Mouse (Mus musculus) thymus, adult 2 months (tissue): ENCODE data around the gene Atp8a2. TPM values are rescaled to one million over a fixed set of nuclear protein-coding genes. Genes with fewer than 3 reads are reported as not detected.

Source experiments
- DNase-seq: peaks from one replicate; pipeline ENCODE4 v3.0.0; 2021
- H3K27ac ChIP-seq: fragments of 200-500 bp; 2 replicates; pipeline ENCODE4 v1.5.1; 2012; ENCODE audit warnings: low read length, control low read depth; ENCODE audit not compliant: control insufficient read depth, insufficient read depth
- H3K27me3 ChIP-seq: fragments of 200-500 bp; 2 replicates; pipeline ENCODE4 v1.6.1; 2012; ENCODE audit warnings: mild to moderate bottlenecking, low read length, moderate library complexity, mixed read lengths; ENCODE audit not compliant: control insufficient read depth, insufficient read depth
- H3K36me3 ChIP-seq: fragments of 200-500 bp; 2 replicates; pipeline ENCODE4 v1.6.1; 2012; ENCODE audit warnings: mild to moderate bottlenecking, low read length, moderate library complexity; ENCODE audit not compliant: control insufficient read depth, insufficient read depth
- H3K4me1 ChIP-seq: fragments of 200-500 bp; replicated peaks from 2 replicates; pipeline ENCODE4 v1.6.1; 2012; ENCODE audit warnings: low read length; ENCODE audit not compliant: control insufficient read depth, insufficient read depth
- H3K4me3 ChIP-seq: fragments of 200-500 bp; 2 replicates; pipeline ENCODE4 v1.5.1; 2012; ENCODE audit warnings: mild to moderate bottlenecking, low read length, control low read depth, moderate library complexity; ENCODE audit not compliant: control insufficient read depth, insufficient read depth
- CTCF ChIP-seq: fragments of 200-500 bp; IDR thresholded peaks from 2 replicates; pipeline ENCODE4 v1.5.1; 2012; ENCODE audit warnings: mild to moderate bottlenecking, control low read depth, low read length, moderate library complexity, borderline replicate concordance; ENCODE audit not compliant: control insufficient read depth, poor library complexity, insufficient read depth; ENCODE audit errors: extremely low read depth
- POLR2A ChIP-seq: fragments of 200-500 bp; IDR thresholded peaks from 2 replicates; pipeline ENCODE4 v1.6.1; 2012; ENCODE audit warnings: mild to moderate bottlenecking, low read length, control low read depth, moderate library complexity; ENCODE audit not compliant: control insufficient read depth, poor library complexity, insufficient read depth; ENCODE audit errors: extremely low read depth
- WGBS: fragments of 180-500 bp; shearing (Covaris S2); methylation state at CpG from one replicate; pipeline ENCODE4 v1.1.7; 2018; 5-methylcytosine and 5-hydroxymethylcytosine counted together
- polyA plus RNA-seq: library from polyadenylated mRNA; depleted of rRNA; stranded (reverse); fragments of >200 nt; gene quantifications from 2 replicates; pipeline ENCODE4 v1.2.3, GENCODE M21; 2012

Gene Atp8a2
- polyA plus RNA-seq, 1 experiment: 0.38 TPM

DNA sequence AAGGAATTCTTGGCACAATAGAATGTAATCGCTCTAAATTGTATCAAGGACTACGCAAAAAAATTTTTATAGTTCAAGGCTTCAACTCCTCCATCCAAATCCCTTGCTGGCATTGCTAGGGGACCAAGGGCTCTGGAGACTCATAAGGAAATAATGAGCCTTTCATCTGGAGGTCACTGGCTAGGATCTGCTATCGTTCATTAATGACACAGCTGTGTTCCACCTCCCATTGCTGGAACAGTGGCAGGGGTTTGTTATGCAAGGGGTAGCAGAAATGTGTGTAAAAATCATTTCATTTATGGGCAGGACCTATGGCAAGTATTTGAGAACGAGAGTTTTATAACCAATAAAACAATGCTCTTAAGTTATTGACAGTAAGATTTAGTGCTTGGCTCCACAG is 387.2 kb downstream of the Atp8a2 start:
- Histone ChIP-seq H3K4me1 (no peaks in the 10 kb centered on the region), H3K27ac (no peak overlapping the region), H3K4me3 (no peak overlapping the region), H3K36me3 (no peaks in the 10 kb centered on the region), H3K27me3 (no peaks in the 10 kb centered on the region)
- WGBS: 97% methylated on average over 4 of the region's 4 CpGs
- TF ChIP-seq POLR2A (no peak), CTCF (no peak)
- DNase-seq: no peak

DNA sequence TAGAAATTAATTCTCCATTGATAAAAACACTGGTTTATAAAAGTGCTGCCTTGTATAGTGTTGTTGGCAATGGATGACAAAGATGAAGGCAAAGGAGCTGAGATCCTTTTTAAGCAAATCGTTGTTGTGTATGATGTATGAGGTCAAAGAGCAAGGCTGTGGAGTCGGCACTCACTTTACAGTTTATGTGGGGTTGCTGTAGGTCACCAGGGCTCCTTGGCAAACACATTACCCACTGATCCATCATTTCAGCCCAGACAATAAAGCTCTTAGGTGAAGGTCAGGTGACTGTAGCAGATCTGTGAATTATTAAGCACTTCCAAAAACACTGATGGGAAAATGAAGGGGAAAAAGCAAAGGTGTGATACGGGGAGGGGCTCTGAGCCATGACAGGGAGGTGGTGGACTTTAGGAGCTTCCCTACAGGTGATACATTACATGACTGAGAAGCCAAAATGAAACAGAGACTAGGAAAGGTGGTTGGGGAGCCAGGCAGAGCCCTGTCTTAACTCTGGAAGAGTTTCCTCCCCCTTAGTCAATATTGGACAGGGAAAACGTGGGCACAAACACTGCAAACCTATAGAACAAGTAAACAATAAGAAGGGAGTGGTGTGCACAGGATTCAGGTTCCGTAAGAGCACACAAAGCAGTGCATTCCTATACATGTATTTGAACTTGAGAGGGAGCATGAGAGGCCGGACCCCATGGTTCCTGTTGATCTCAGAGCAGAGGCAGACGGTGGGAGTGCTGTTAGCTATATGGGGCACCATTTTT is 389.3 kb downstream of the Atp8a2 start:
- Histone ChIP-seq H3K4me1 (no peaks in the 10 kb centered on the region), H3K27ac (no peak overlapping the region), H3K4me3 (no peak overlapping the region), H3K36me3 (no peaks in the 10 kb centered on the region), H3K27me3 (no peaks in the 10 kb centered on the region)
- TF ChIP-seq CTCF (no peak), POLR2A (no peak)
- no peak for DNase-seq
- WGBS: 94% methylated on average over 7 of the region's 7 CpGs

DNA sequence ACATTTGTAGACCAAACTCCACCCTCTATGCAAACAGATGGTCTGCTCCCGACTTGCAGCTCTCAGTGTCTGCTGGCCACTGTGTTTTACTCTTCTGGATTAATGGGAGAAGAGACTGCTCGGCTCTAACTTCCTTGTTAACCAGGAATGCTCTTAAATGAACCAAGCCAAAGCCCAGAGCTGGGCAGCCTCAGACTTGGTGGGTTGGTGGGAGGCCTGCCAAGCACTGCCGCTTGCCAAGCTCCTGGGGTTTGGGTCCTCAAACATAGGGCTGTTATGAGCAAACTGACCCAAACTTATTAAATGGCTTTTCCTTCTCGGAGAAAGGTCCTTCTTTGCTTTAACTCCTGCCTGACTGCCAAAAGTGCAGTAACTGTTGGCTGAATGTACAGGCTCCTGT is 390.1 kb downstream of the Atp8a2 start:
- no peaks in the 10 kb centered on the region for H3K4me1 ChIP-seq
- WGBS: 83% methylated on average over 4 of the region's 4 CpGs
- no peak for TF ChIP-seq CTCF
- no peak for TF ChIP-seq POLR2A
- H3K27me3 ChIP-seq: no peaks in the 10 kb centered on the region
- no peaks in the 10 kb centered on the region for H3K36me3 ChIP-seq
- no peak overlapping the region for H3K27ac ChIP-seq
- DNase-seq: no peak
- no peak overlapping the region for H3K4me3 ChIP-seq

DNA sequence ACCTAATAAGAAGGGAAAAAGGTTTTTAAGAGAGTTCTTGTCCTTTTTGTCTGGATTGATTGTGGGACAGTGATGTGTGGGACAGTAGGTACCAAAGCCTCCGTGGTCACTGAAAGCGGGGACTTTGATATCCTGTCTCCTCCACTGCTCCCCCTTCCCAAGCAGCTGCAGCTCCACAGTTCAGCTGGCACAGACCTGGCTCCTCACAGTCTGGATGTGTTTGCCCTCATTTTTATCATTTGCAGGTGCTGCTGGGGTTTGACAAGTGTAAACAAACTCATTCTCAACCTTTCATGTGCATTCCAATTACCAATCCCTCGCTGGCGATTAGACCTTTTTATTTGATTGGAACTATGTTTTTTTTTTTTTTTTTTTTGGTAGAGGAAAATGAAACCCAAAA is 390.8 kb downstream of the Atp8a2 start:
- Histone ChIP-seq H3K27me3 (no peaks in the 10 kb centered on the region), H3K4me3 (no peak overlapping the region), H3K27ac (no peak overlapping the region), H3K4me1 (no peaks in the 10 kb centered on the region), H3K36me3 (no peaks in the 10 kb centered on the region)
- no peak for TF ChIP-seq POLR2A
- no peak for TF ChIP-seq CTCF
- DNase-seq: no peak
- 75% methylated on average over 4 of the region's 4 CpGs for WGBS

DNA sequence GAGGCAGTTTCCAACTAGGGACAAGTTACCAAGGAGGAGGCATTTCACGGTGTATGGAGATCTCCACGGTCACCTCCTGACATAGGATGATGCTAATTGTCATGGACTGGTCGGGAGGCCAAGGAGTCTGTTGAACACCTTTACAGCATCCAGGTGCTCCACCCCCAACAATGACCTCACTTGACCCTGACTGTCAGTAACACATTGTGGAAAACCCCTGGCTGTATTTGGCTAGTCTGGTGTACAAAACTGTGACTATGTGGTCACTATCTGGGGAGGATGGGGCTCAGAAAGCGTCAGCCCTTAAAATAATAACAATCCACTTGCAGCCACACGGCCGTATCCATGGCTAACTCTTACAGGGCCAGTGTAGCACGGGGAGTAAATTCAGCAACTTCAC is 391.3 kb downstream of the Atp8a2 start:
- Histone ChIP-seq H3K4me3 (no peak overlapping the region), H3K27ac (no peak overlapping the region), H3K4me1 (no peaks in the 10 kb centered on the region), H3K36me3 (no peaks in the 10 kb centered on the region), H3K27me3 (no peaks in the 10 kb centered on the region)
- no peak for DNase-seq
- TF ChIP-seq POLR2A (no peak), CTCF (no peak)
- 87% methylated on average over 7 of the region's 7 CpGs for WGBS

DNA sequence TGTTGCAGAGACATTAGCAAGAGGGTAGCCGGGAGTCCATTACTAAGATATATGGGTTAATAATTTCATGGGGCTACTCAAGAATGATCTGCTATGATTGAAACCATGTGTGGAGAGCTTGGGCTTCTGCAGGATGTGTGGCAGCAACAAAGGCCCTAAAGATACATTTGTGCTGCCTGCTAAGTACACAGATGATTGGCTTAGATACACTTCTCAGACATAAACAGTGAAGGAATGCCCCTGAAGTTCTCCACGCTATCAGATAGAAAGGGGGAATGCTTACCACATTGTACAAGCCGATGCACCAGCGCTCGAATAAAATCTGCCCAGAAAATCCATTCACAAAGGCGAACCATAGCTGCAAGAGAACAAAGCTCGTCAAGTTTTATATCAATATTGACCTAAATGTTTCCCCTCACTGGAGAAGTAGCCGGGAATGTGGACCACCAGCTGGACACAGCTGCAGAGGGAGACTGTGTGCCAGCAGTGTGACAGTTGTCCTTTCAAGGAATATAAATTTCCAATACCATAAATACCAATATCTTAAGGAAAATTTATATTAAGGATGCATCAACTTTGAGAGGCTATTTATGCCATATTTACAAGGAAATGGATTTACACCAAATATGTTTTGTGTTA is 394.9 kb downstream of the Atp8a2 start:
- no peaks in the 10 kb centered on the region for H3K36me3 ChIP-seq
- 97% methylated on average over 8 of the region's 8 CpGs for WGBS
- no peak overlapping the region for H3K27ac ChIP-seq
- no peak for DNase-seq
- no peak overlapping the region for H3K4me3 ChIP-seq
- H3K4me1 ChIP-seq: no peaks in the 10 kb centered on the region
- TF ChIP-seq CTCF (no peak), POLR2A (no peak)
- H3K27me3 ChIP-seq: no peaks in the 10 kb centered on the region
